Mouse (Mus musculus) naive thymus-derived CD4-positive, alpha-beta T cell, adult 2 months (primary cell): Measurements from ENCODE around the gene Prr5l.

Experiments used
- DNase-seq: peaks from one replicate; pipeline ENCODE4 v3.0.0-alpha.2; 2011; ENCODE audit warnings: low read depth

Prr5l gene

GRCm38 (mm10) chr2:101882998-101883397 is at the start of gene Prr5l:
TSS of gene Prr5l (minus strand) at chr2:101883027.
- DNase-seq, result no peak

GRCm38 (mm10) chr2:101932169-101932936 is 49.5 kb upstream of the Prr5l start:
- no peak for DNase-seq

GRCm38 (mm10) chr2:101925591-101926188 is 42.9 kb upstream of the Prr5l start:
- no peak for DNase-seq

- DNase-seq, result no peak
Measured at GRCm38 (mm10) chr2:101925183-101925582, 42.4 kb upstream of the Prr5l start.

GRCm38 (mm10) chr2:101923181-101923580 is 40.4 kb upstream of the Prr5l start:
- DNase-seq, result no peak

- no peak for DNase-seq
Measured at GRCm38 (mm10) chr2:101922302-101922701, 39.5 kb upstream of the Prr5l start.

GRCm38 (mm10) chr2:101920136-101920554 is 37.3 kb upstream of the Prr5l start:
- no peak for DNase-seq

GRCm38 (mm10) chr2:101918518-101918917 is 35.7 kb upstream of the Prr5l start:
- DNase-seq, result no peak

- DNase-seq, result no peak
Measured at GRCm38 (mm10) chr2:101909326-101910080, 26.7 kb upstream of the Prr5l start.

GRCm38 (mm10) chr2:101908773-101909172 is 25.9 kb upstream of the Prr5l start:
- no peak for DNase-seq

GRCm38 (mm10) chr2:101907386-101908022 is 24.7 kb upstream of the Prr5l start:
- DNase-seq, result no peak

- DNase-seq, result no peak
Measured at GRCm38 (mm10) chr2:101906379-101906690, 23.5 kb upstream of the Prr5l start.

- peak; percentile 89 for DNase-seq
Measured at GRCm38 (mm10) chr2:101905534-101906378, 22.9 kb upstream of the Prr5l start.

GRCm38 (mm10) chr2:101902196-101902595 is 19.4 kb upstream of the Prr5l start:
- no peak for DNase-seq

GRCm38 (mm10) chr2:101896425-101897204 is 13.8 kb upstream of the Prr5l start:
- DNase-seq, result no peak

- no peak for DNase-seq
Measured at GRCm38 (mm10) chr2:101894126-101894525, 11.3 kb upstream of the Prr5l start.

- no peak for DNase-seq
Measured at GRCm38 (mm10) chr2:101891143-101891542, 8.3 kb upstream of the Prr5l start.

GRCm38 (mm10) chr2:101888886-101889285 is 6.1 kb upstream of the Prr5l start:
- DNase-seq, result no peak

- peak; percentile 94 for DNase-seq
Measured at GRCm38 (mm10) chr2:101885768-101886438, 3.1 kb upstream of the Prr5l start, which contains the start of gene Commd9. TSS of gene Commd9 (plus strand) at chr2:101886247.

- no peak for DNase-seq
Measured at GRCm38 (mm10) chr2:101884286-101884685, 1.5 kb upstream of the Prr5l start.
